Mouse (Mus musculus) kidney, adult 2 months (tissue): ENCODE data around the gene Rbm20. TPM values are rescaled to one million over a fixed set of nuclear protein-coding genes. Genes with fewer than 3 reads are reported as not detected.

ENCODE experiments used
- DNase-seq: peaks from one replicate; pipeline ENCODE4 v3.0.0; 2021
- H3K27ac ChIP-seq: fragments of 200-500 bp; 2 replicates; pipeline ENCODE4 v1.5.1; 2012; ENCODE audit warnings: low read depth, low read length, control low read depth, inconsistent platforms; ENCODE audit not compliant: insufficient read depth
- H3K27me3 ChIP-seq: fragments of 200-500 bp; replicated peaks from 2 replicates; pipeline ENCODE4 v1.6.1; 2012; ENCODE audit warnings: mild to moderate bottlenecking, moderate library complexity, low read length, inconsistent platforms; ENCODE audit not compliant: control insufficient read depth, insufficient read depth
- H3K36me3 ChIP-seq: fragments of 200-500 bp; 2 replicates; pipeline ENCODE4 v1.6.1; 2012; ENCODE audit warnings: mild to moderate bottlenecking, moderate library complexity, low read length, inconsistent platforms; ENCODE audit not compliant: control insufficient read depth, insufficient read depth
- H3K4me1 ChIP-seq: fragments of 200-500 bp; 2 replicates; pipeline ENCODE4 v1.6.1; 2011; ENCODE audit warnings: low read length; ENCODE audit not compliant: control insufficient read depth, insufficient read depth
- H3K4me3 ChIP-seq: fragments of 200-500 bp; 2 replicates; pipeline ENCODE4 v1.5.1; 2011; ENCODE audit warnings: mild to moderate bottlenecking, low read depth, low read length, control low read depth; ENCODE audit not compliant: insufficient read depth
- CTCF ChIP-seq: fragments of 200-500 bp; conservative IDR thresholded peaks from 2 replicates; pipeline ENCODE4 v1.5.1; 2011; ENCODE audit warnings: low read depth, mild to moderate bottlenecking, control low read depth, low read length, moderate library complexity, mixed read lengths; ENCODE audit not compliant: insufficient read depth, insufficient read length
- POLR2A ChIP-seq: fragments of 200-500 bp; IDR thresholded peaks from one replicate; pipeline ENCODE4 v1.6.1; 2011; ENCODE audit warnings: low read depth, low read length, control low read depth
- WGBS: fragments of 180-500 bp; shearing (Covaris S2); methylation state at CpG from one replicate; pipeline ENCODE4 v1.1.7; 2018; 5-methylcytosine and 5-hydroxymethylcytosine counted together
- polyA plus RNA-seq: library from polyadenylated mRNA; depleted of rRNA; stranded (reverse); fragments of >200 nt; gene quantifications from 2 replicates; pipeline ENCODE4 v1.2.3, GENCODE M21; 2012

The Rbm20 gene
- polyA plus RNA-seq, 1 experiment = 4.3 TPM

DNA sequence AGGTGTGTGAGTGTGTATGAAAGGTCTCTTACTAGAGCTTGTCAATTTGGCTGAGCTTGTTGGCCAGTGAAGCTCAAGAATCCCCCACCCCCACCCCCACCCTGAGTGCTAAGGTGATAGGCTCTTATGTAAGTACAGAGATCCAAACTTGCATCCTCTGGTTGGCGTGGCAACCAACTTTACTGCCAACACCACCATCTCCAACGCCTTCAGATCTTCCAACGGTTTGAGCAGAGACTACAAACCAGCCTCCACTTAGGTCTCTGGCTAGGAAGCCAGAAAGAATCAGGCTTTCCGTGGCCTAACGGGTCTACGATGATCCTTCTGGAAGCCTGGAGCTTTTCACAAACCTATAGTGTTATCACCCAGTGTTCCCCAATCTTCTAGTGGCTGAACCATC is 191.0 kb downstream of the Rbm20 start:
- no peak for DNase-seq
- Histone ChIP-seq H3K4me3 (no peak overlapping the region), H3K4me1 (no peaks in the 10 kb centered on the region), H3K27ac (no peak overlapping the region), H3K36me3 (no peaks in the 10 kb centered on the region), H3K27me3 (no peaks in the 10 kb centered on the region)
- no peak for TF ChIP-seq POLR2A
- no peak for TF ChIP-seq CTCF
- 88% methylated on average over 6 of the region's 6 CpGs for WGBS

- Histone ChIP-seq H3K4me1 (no peaks in the 10 kb centered on the region), H3K36me3 (no peaks in the 10 kb centered on the region), H3K27me3 (no peaks in the 10 kb centered on the region), H3K4me3 (no peak overlapping the region), H3K27ac (no peak overlapping the region)
- TF ChIP-seq CTCF (no peak), POLR2A (no peak)
- DNase-seq = no peak
- 97% methylated on average over 1 of the region's 1 CpGs for WGBS
These were observed 191.7 kb downstream of the Rbm20 start for GRCm38 (mm10) chr19:53868796-53869195.

DNA sequence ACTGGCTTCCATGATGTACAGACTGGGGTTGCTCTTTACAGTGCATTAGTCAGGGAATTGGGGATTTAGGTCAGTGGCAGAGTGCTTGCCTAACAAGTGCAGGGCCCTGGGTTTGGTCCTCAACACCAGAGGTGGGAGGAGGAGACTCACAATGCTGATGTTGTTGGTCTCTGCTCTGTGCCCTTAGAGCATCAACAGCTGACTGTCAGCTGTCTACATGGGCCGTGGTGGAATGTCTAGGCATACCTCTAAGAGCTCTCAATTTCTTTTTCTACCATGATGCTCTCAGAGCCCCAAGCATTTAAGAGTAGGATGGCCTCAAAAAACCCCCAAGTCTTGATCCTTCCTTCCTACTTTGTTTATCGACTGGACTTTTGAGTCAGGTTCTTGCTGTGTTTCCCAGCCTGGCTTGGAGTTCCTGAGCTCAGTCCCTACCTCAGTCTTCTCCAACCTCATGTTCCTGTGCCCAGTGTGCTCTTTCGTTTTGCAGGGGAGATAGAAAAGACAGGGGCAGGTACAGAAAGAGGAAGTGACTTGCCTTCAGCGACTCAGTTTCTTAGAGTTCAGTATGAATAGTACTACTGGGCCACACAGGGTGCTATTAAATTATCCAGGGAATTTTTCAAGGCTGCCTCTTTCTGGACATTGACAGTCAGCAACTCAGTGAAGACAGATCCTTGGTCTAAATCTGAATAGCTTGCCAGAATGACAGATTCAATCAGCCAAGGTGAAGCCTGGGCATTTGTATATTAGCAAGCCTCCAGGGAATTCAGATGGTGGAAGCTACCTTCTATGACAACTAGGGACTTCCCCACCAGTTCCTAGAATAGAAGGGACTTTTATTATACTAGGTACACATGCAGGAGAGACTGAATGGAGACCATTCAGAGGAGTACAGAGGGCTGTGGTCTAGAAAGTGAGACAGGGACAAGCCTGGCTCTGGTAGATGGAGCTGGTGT is 192.6 kb downstream of the Rbm20 start:
- H3K4me3 ChIP-seq = no peak overlapping the region
- WGBS = 78% methylated on average over 4 of the region's 4 CpGs
- H3K4me1 ChIP-seq = no peaks in the 10 kb centered on the region
- H3K27me3 ChIP-seq = no peaks in the 10 kb centered on the region
- H3K27ac ChIP-seq = no peak overlapping the region
- DNase-seq = no peak
- no peaks in the 10 kb centered on the region for H3K36me3 ChIP-seq
- no peak for TF ChIP-seq POLR2A
- no peak for TF ChIP-seq CTCF

- 71% methylated on average over 2 of the region's 2 CpGs for WGBS
- no peak for DNase-seq
- H3K4me1 ChIP-seq = no peaks in the 10 kb centered on the region
- TF ChIP-seq POLR2A (no peak), CTCF (peak; percentile 52)
- no peaks in the 10 kb centered on the region for H3K36me3 ChIP-seq
- no peak overlapping the region for H3K27ac ChIP-seq
- no peak overlapping the region for H3K4me3 ChIP-seq
- H3K27me3 ChIP-seq = no peaks in the 10 kb centered on the region
These were observed 193.5 kb downstream of the Rbm20 start for GRCm38 (mm10) chr19:53870568-53870967.

- Histone ChIP-seq H3K4me1 (no peaks in the 10 kb centered on the region), H3K36me3 (no peaks in the 10 kb centered on the region), H3K27ac (no peak overlapping the region), H3K27me3 (no peaks in the 10 kb centered on the region), H3K4me3 (no peak overlapping the region)
- DNase-seq = no peak
- 79% methylated on average over 6 of the region's 6 CpGs for WGBS
- TF ChIP-seq POLR2A (no peak), CTCF (no peak)
These were observed 194.4 kb downstream of the Rbm20 start for GRCm38 (mm10) chr19:53871502-53871901.

DNA sequence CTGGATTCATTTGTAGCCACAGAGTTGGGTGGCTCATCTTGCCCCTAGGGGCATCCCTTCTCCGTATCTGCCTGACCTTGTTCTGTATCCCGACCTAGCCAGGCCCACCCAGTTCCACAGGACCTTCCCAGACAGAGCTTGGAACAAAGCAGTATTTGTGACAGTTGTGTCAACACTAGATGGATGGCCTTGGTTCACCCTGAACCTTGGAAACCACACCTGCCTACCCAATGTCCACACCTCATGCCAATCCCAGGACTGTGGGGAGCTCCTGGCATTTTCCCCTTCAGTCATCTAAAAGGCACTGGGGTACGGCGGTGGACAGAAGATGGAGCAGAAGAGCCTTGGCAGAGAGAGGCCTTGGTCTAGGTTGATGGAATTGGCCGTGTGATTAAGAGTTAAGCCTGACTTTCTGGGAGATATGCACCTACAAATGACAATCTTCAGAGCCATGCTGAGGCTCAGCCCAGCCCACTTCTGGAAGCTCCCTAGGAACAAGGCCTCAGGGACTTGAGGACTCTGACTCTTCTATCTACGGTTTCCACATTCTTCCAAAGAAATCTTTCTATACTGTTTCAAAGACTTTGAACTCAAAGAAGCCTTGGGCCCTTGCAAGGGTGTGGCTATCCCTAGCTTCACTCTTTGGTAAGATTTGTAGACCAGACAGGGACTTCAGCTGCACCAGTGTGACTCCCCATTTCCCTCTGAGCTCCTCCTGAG is 196.0 kb downstream of the Rbm20 start:
- H3K27ac ChIP-seq = no peak overlapping the region
- H3K4me1 ChIP-seq = no peaks in the 10 kb centered on the region

GRCm38 (mm10) chr19:53875246-53875645 is 198.1 kb downstream of the Rbm20 start:
- Histone ChIP-seq H3K27me3 (no peaks in the 10 kb centered on the region), H3K36me3 (no peaks in the 10 kb centered on the region), H3K4me3 (no peak overlapping the region), H3K27ac (no peak overlapping the region), H3K4me1 (no peaks in the 10 kb centered on the region)
- DNase-seq = no peak
- TF ChIP-seq CTCF = no peak
- WGBS = 79% methylated on average over 6 of the region's 6 CpGs

More for the DNA sequence above, 196.0 kb downstream of the Rbm20 start:
- DNase-seq = no peak
- H3K36me3 ChIP-seq = no peaks in the 10 kb centered on the region
- WGBS = 92% methylated on average over 6 of the region's 6 CpGs
- H3K27me3 ChIP-seq = no peaks in the 10 kb centered on the region
- H3K4me3 ChIP-seq = no peak overlapping the region
- TF ChIP-seq POLR2A (no peak), CTCF (no peak)
